Mouse (Mus musculus): ENCODE data around the gene Astn1.

The Astn1 gene

GRCm38 (mm10) chr1:158615202-158615601 is 253.1 kb downstream of the Astn1 start:
- no peak for DNase-seq (ENCODE audit: low spot score)

GRCm38 (mm10) chr1:158617943-158618342 is 255.9 kb downstream of the Astn1 start:
- no peak for DNase-seq (ENCODE audit: low spot score)

- DNase-seq (ENCODE audit: low spot score), result no peak
These were observed 270.9 kb downstream of the Astn1 start for GRCm38 (mm10) chr1:158632935-158633334.

- no peak for DNase-seq (ENCODE audit: low spot score)
These were observed 271.4 kb downstream of the Astn1 start for GRCm38 (mm10) chr1:158633441-158633840.

GRCm38 (mm10) chr1:158641306-158641705 is 279.2 kb downstream of the Astn1 start:
- no peak for DNase-seq (ENCODE audit: low spot score)

- DNase-seq (ENCODE audit: low spot score), result no peak
These were observed 280.2 kb downstream of the Astn1 start for GRCm38 (mm10) chr1:158642247-158642646.

- DNase-seq (ENCODE audit: low spot score), result no peak
These were observed 290.7 kb downstream of the Astn1 start for GRCm38 (mm10) chr1:158652799-158653198.

GRCm38 (mm10) chr1:158653808-158654520 is 291.9 kb downstream of the Astn1 start:
- DNase-seq (ENCODE audit: low spot score), result peak; percentile 45

- no peak for DNase-seq (ENCODE audit: low spot score)
These were observed 292.6 kb downstream of the Astn1 start for GRCm38 (mm10) chr1:158654571-158655205.

- no peak for DNase-seq (ENCODE audit: low spot score)
These were observed 294.9 kb downstream of the Astn1 start for GRCm38 (mm10) chr1:158656986-158657385.

GRCm38 (mm10) chr1:158666001-158666400 is 303.9 kb downstream of the Astn1 start:
- DNase-seq (ENCODE audit: low spot score), result no peak

- DNase-seq (ENCODE audit: low spot score), result peak; percentile 55
These were observed 308.0 kb downstream of the Astn1 start for GRCm38 (mm10) chr1:158669971-158670592.

- DNase-seq (ENCODE audit: low spot score), result no peak
These were observed 325.7 kb downstream of the Astn1 start for GRCm38 (mm10) chr1:158687726-158688125.

GRCm38 (mm10) chr1:158697423-158697822 is 335.4 kb downstream of the Astn1 start:
- DNase-seq (ENCODE audit: low spot score), result no peak

- no peak for DNase-seq (ENCODE audit: low spot score)
These were observed 335.9 kb downstream of the Astn1 start for GRCm38 (mm10) chr1:158697859-158698569.

- DNase-seq (ENCODE audit: low spot score), result no peak
These were observed 337.2 kb downstream of the Astn1 start for GRCm38 (mm10) chr1:158699276-158699675.

- DNase-seq (ENCODE audit: low spot score), result no peak
These were observed 338.1 kb downstream of the Astn1 start for GRCm38 (mm10) chr1:158700147-158700546.

- DNase-seq (ENCODE audit: low spot score), result no peak
These were observed 339.3 kb downstream of the Astn1 start for GRCm38 (mm10) chr1:158701336-158701735.

GRCm38 (mm10) chr1:158713301-158714095 is 351.4 kb downstream of the Astn1 start:
- no peak for DNase-seq (ENCODE audit: low spot score)

GRCm38 (mm10) chr1:158732868-158733496 is 370.9 kb downstream of the Astn1 start:
- peak; percentile 32 for DNase-seq (ENCODE audit: low spot score)
